Mouse (Mus musculus) lung, embryonic 14.5 days (tissue): ENCODE measurements around the gene Spem1. TPM values are rescaled to one million over a fixed set of nuclear protein-coding genes. Genes with fewer than 3 reads are reported as not detected.

ENCODE experiments used
- ATAC-seq: fragments of 200-750 bp; cut with Nextera tagmentation; 2 replicates; pipeline ENCODE4 v1.8.0; 2017; ENCODE audit warnings: mild to moderate bottlenecking, moderate TSS enrichment, moderate library complexity; ENCODE audit not compliant: insufficient read depth
- DNase-seq: peaks from one replicate; pipeline ENCODE4 v3.0.0-alpha.2; 2015
- H3K27ac ChIP-seq: fragments of 300-500 bp; sonication (generic); 2 replicates; pipeline ENCODE4 v1.5.1; 2014; ENCODE audit warnings: low read depth, mild to moderate bottlenecking, moderate library complexity
- H3K27me3 ChIP-seq: fragments of 300-500 bp; sonication (generic); 2 replicates; pipeline ENCODE4 v1.6.1; 2014; ENCODE audit warnings: low read length, control low read depth; ENCODE audit not compliant: insufficient read depth
- H3K36me3 ChIP-seq: fragments of 300-500 bp; sonication (generic); 2 replicates; pipeline ENCODE4 v1.6.1; 2014; ENCODE audit warnings: control low read depth; ENCODE audit not compliant: insufficient read depth
- H3K4me1 ChIP-seq: fragments of 300-500 bp; sonication (generic); 2 replicates; pipeline ENCODE4 v1.6.1; 2014; ENCODE audit warnings: antibody characterized with exemption, control low read depth; ENCODE audit not compliant: insufficient read depth
- H3K4me2 ChIP-seq: fragments of 300-500 bp; sonication (generic); 2 replicates; pipeline ENCODE4 v1.6.1; 2014; ENCODE audit warnings: mild to moderate bottlenecking
- H3K4me3 ChIP-seq: fragments of 300-500 bp; sonication (generic); 2 replicates; pipeline ENCODE4 v1.5.1; 2014; ENCODE audit warnings: low read depth, low read length
- H3K9ac ChIP-seq: fragments of 300-500 bp; sonication (generic); 2 replicates; pipeline ENCODE4 v1.6.1; 2014
- H3K9me3 ChIP-seq: fragments of 300-500 bp; sonication (generic); 2 replicates; pipeline ENCODE4 v1.6.1; 2016; ENCODE audit warnings: low read depth, low read length, control low read depth
- CTCF ChIP-seq: IDR thresholded peaks from 2 replicates; pipeline ENCODE4 v1.5.1; 2016; ENCODE audit warnings: antibody characterized with exemption, low read depth
- WGBS: fragments of 180-500 bp; shearing (Covaris S2); extraction: QIAGEN DNeasy Blood & Tissue Kit; methylation state at CpG from one replicate; pipeline ENCODE4 v1.1.7; 2014; 5-methylcytosine and 5-hydroxymethylcytosine counted together
- polyA plus RNA-seq: library from polyadenylated mRNA; unstranded; fragments of >200 nt; fragmentation: Nextera tagmentation; extraction: Ambion mirVana; gene quantifications from 2 replicates; pipeline ENCODE4 v1.2.1, GENCODE M21; 2014

Spem1 gene
- polyA plus RNA-seq, 1 experiment from 2014 or later: not detected

- no peaks in the 10 kb centered on the region for H3K27me3 ChIP-seq
- H3K27ac ChIP-seq: no peak overlapping the region
- no peak overlapping the region for H3K4me2 ChIP-seq
- no peak overlapping the region for H3K4me3 ChIP-seq
- no peak for TF ChIP-seq CTCF
- DNase-seq: peak; percentile 34
- H3K4me1 ChIP-seq: no peaks in the 10 kb centered on the region
- ATAC-seq: no peak
- H3K9me3 ChIP-seq: no peaks in the 10 kb centered on the region
- peaks cover 10% of the 10 kb centered on the region; the same call in 1 of the 2 replicates for H3K36me3 ChIP-seq
- no peak overlapping the region for H3K9ac ChIP-seq
- 65% methylated on average over 23 of the region's 23 CpGs for WGBS
Measured at GRCm38 (mm10) chr11:69778258-69778982, 43.6 kb downstream of the Spem1 start.

- Histone ChIP-seq H3K27ac (no peak overlapping the region), H3K4me3 (no peak overlapping the region), H3K4me1 (no peaks in the 10 kb centered on the region), H3K36me3 (peaks cover 10% of the 10 kb centered on the region; the same call in 1 of the 2 replicates), H3K4me2 (no peak overlapping the region), H3K9me3 (no peaks in the 10 kb centered on the region), H3K9ac (no peak overlapping the region), H3K27me3 (no peaks in the 10 kb centered on the region)
- DNase-seq: no peak
- 59% methylated on average over 26 of the region's 26 CpGs for WGBS
- no peak for TF ChIP-seq CTCF
- no peak for ATAC-seq
Measured at GRCm38 (mm10) chr11:69777504-69778257, 44.3 kb downstream of the Spem1 start.

GRCm38 (mm10) chr11:69776488-69776887 lies 45.5 kb downstream of the Spem1 start:
- Histone ChIP-seq H3K36me3 (peaks cover 10% of the 10 kb centered on the region; the same call in 1 of the 2 replicates), H3K9ac (no peak overlapping the region), H3K4me1 (no peaks in the 10 kb centered on the region), H3K4me2 (no peak overlapping the region), H3K27ac (no peak overlapping the region), H3K27me3 (no peaks in the 10 kb centered on the region), H3K4me3 (no peak overlapping the region), H3K9me3 (no peaks in the 10 kb centered on the region)
- TF ChIP-seq CTCF: no peak
- ATAC-seq: no peak
- 76% methylated on average over 20 of the region's 20 CpGs for WGBS
- no peak for DNase-seq

DNA sequence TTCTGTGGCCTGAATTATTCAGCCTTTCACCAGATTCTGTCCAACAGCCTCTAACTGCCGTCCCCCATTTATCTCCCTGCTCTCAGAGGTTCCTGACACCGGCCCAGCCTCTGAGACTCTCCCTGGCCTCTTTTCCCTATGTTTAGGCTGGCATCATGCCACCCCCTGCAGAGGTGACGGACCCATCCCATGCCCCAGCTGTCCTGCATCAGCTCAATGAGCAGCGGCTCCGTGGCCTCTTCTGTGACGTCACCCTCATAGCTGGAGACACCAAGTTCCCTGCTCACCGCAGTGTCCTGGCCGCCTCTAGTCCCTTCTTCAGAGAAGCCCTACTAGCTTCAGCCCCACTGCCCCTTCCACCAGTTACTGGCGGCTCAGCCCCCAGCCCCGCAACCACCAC lies 46.3 kb downstream of the Spem1 start:
- H3K27me3 ChIP-seq: no peaks in the 10 kb centered on the region
- no peak for TF ChIP-seq CTCF
- H3K9me3 ChIP-seq: no peaks in the 10 kb centered on the region
- H3K4me1 ChIP-seq: no peaks in the 10 kb centered on the region
- ATAC-seq (peak; percentile 33; the same call in 1 of the 2 replicates), DNase-seq (peak; percentile 23)
- no peak overlapping the region for H3K4me3 ChIP-seq
- no peak overlapping the region for H3K9ac ChIP-seq
- H3K36me3 ChIP-seq: peaks cover 10% of the 10 kb centered on the region; the same call in 1 of the 2 replicates
- 55% methylated on average over 10 of the region's 10 CpGs for WGBS
- H3K27ac ChIP-seq: no peak overlapping the region
- no peak overlapping the region for H3K4me2 ChIP-seq

DNA sequence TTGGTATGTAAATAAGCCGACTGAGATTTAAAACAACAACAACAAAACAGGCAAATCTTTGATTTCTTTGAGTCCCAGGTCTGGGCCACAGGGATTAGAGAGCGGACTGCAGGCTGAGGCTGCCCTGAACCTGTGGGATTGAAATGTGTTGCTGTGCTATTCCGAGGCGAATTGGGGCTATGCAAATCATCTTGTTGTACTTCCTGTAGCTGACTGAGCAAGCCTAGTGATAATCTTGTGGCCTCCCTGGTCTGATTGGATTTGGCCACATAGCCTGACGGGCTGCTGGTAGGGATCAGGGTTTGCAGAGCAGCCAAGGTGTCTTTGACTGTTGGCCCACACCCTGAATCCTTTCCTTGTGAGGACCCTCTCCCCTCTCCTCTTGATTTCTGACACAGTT lies 47.0 kb downstream of the Spem1 start:
- no peak for ATAC-seq
- WGBS: 62% methylated on average over 5 of the region's 5 CpGs
- H3K9me3 ChIP-seq: no peaks in the 10 kb centered on the region
- no peak overlapping the region for H3K4me3 ChIP-seq
- H3K9ac ChIP-seq: no peak overlapping the region
- peaks cover 10% of the 10 kb centered on the region; the same call in 1 of the 2 replicates for H3K36me3 ChIP-seq
- no peak overlapping the region for H3K4me2 ChIP-seq
- no peak overlapping the region for H3K27ac ChIP-seq
- H3K4me1 ChIP-seq: no peaks in the 10 kb centered on the region
- TF ChIP-seq CTCF: no peak
- H3K27me3 ChIP-seq: no peaks in the 10 kb centered on the region
- DNase-seq: no peak

Other genes starting within 250 kb of the Spem1 start
- 27.1 and 33.6 TPM in 2 replicates for gene Wrap53, start 241.9 kb downstream of the Spem1 start, polyA plus RNA-seq
- 178 and 202 TPM in 2 replicates for gene Trp53, start 241.8 kb downstream of the Spem1 start, polyA plus RNA-seq
- 6.9 and 9.8 TPM in 2 replicates for gene Atp1b2, start 216.2 kb downstream of the Spem1 start, polyA plus RNA-seq
- not detected in 2 replicates for gene Shbg, start 204.3 kb downstream of the Spem1 start, polyA plus RNA-seq
- 18.0 and 18.3 TPM in 2 replicates for gene Sat2, start 200.2 kb downstream of the Spem1 start, polyA plus RNA-seq
- gene Fxr2, start 189.2 kb downstream of the Spem1 start, polyA plus RNA-seq: 26.8 and 31.2 TPM in 2 replicates
- gene Sox15, start 166.9 kb downstream of the Spem1 start, polyA plus RNA-seq: not detected in 2 replicates
- 29.4 and 32.2 TPM in 2 replicates for gene Mpdu1, start 159.5 kb downstream of the Spem1 start, polyA plus RNA-seq
- 12.1 and 13.5 TPM in 2 replicates for gene Cd68, start 156.0 kb downstream of the Spem1 start, polyA plus RNA-seq
- 695 and 712 TPM in 2 replicates for gene Eif4a1, start 149.8 kb downstream of the Spem1 start, polyA plus RNA-seq
- gene Senp3, start 140.1 kb downstream of the Spem1 start, polyA plus RNA-seq: 78.7 and 95.0 TPM in 2 replicates
- 0.64 and 0.93 TPM in 2 replicates for gene Tnfsf13, start 136.4 kb downstream of the Spem1 start, polyA plus RNA-seq
- 10.0 and 11.6 TPM in 2 replicates for gene Tnfsf12, start 126.3 kb downstream of the Spem1 start, polyA plus RNA-seq
- gene Tnfsfm13, start 126.1 kb downstream of the Spem1 start, polyA plus RNA-seq: 4.4 and 5.3 TPM in 2 replicates
- gene Polr2a, start 63.5 kb downstream of the Spem1 start, polyA plus RNA-seq: 50.4 and 50.5 TPM in 2 replicates
- 0.12 and 0.20 TPM in 2 replicates for gene Slc35g3, start 60.2 kb downstream of the Spem1 start, polyA plus RNA-seq
- 2.5 TPM in 2 replicates for gene Zbtb4, start 56.3 kb downstream of the Spem1 start, polyA plus RNA-seq
- gene Chrnb1, start 26.2 kb downstream of the Spem1 start, polyA plus RNA-seq: 12.1 and 14.6 TPM in 2 replicates
- gene Fgf11, start 20.3 kb downstream of the Spem1 start, polyA plus RNA-seq: 1.6 TPM in 2 replicates
- gene Tmem102, start 16.6 kb downstream of the Spem1 start, polyA plus RNA-seq: 4.3 and 5.0 TPM in 2 replicates
- gene Gm39566, start 6.9 kb downstream of the Spem1 start, polyA plus RNA-seq: not detected in 2 replicates
- not detected in 2 replicates for gene Spem2, start 3.7 kb downstream of the Spem1 start, polyA plus RNA-seq
- gene Nlgn2, start 15.6 kb upstream of the Spem1 start, polyA plus RNA-seq: 6.6 and 7.8 TPM in 2 replicates
- 443 and 457 TPM in 2 replicates for gene Tmem256, start 16.3 kb upstream of the Spem1 start, polyA plus RNA-seq
- 115 and 118 TPM in 2 replicates for gene Plscr3, start 24.2 kb upstream of the Spem1 start, polyA plus RNA-seq
- gene Tnk1, start 36.5 kb upstream of the Spem1 start, polyA plus RNA-seq: 5.9 and 6.1 TPM in 2 replicates
- not detected in 2 replicates for gene Tmem95, start 55.8 kb upstream of the Spem1 start, polyA plus RNA-seq
- 6.2 and 7.5 TPM in 2 replicates for gene Kctd11, start 59.2 kb upstream of the Spem1 start, polyA plus RNA-seq
- 0.38 and 0.83 TPM in 2 replicates for gene Acap1, start 73.4 kb upstream of the Spem1 start, polyA plus RNA-seq
- 11.3 and 14.1 TPM in 2 replicates for gene 2810408A11Rik, start 78.8 kb upstream of the Spem1 start, polyA plus RNA-seq
- 12.5 and 13.1 TPM in 2 replicates for gene Neurl4, start 78.9 kb upstream of the Spem1 start, polyA plus RNA-seq
- 67.5 and 78.6 TPM in 2 replicates for gene Gps2, start 91.7 kb upstream of the Spem1 start, polyA plus RNA-seq
- gene Eif5a, start 99.8 kb upstream of the Spem1 start, polyA plus RNA-seq: 1,945 and 2,006 TPM in 2 replicates
- 4.7 and 6.1 TPM in 2 replicates for gene Ybx2, start 113.6 kb upstream of the Spem1 start, polyA plus RNA-seq
- gene Slc2a4, start 126.0 kb upstream of the Spem1 start, polyA plus RNA-seq: 14.9 and 19.0 TPM in 2 replicates
- gene Cldn7, start 142.6 kb upstream of the Spem1 start, polyA plus RNA-seq: 76.7 and 86.4 TPM in 2 replicates
- 25.4 and 28.3 TPM in 2 replicates for gene Ctdnep1, start 159.0 kb upstream of the Spem1 start, polyA plus RNA-seq
- gene Elp5, start 160.3 kb upstream of the Spem1 start, polyA plus RNA-seq: 108 and 113 TPM in 2 replicates
- 444 and 455 TPM in 2 replicates for gene Gabarap, start 169.0 kb upstream of the Spem1 start, polyA plus RNA-seq
- 41.1 and 42.8 TPM in 2 replicates for gene Phf23, start 173.6 kb upstream of the Spem1 start, polyA plus RNA-seq
- gene Dvl2, start 178.4 kb upstream of the Spem1 start, polyA plus RNA-seq: 36.2 and 40.8 TPM in 2 replicates
- gene Acadvl, start 193.2 kb upstream of the Spem1 start, polyA plus RNA-seq: 57.6 and 58.9 TPM in 2 replicates
- gene Dlg4, start 194.8 kb upstream of the Spem1 start, polyA plus RNA-seq: 5.9 and 7.4 TPM in 2 replicates
- not detected in 2 replicates for gene Asgr1, start 231.9 kb upstream of the Spem1 start, polyA plus RNA-seq